Mouse (Mus musculus): ENCODE data around the gene Plekhb2. TPM values are rescaled to one million over a fixed set of nuclear protein-coding genes. Genes with fewer than 3 reads are reported as not detected.

Gene Plekhb2
- polyA plus RNA-seq (2012; rRNA removed): 208 and 209 TPM in 2 replicates

- H3K4me1 ChIP-seq (ENCODE audit: control insufficient read depth, insufficient read depth, low read length): peaks cover 12% of the 10 kb centered on the region
- under 1% methylated on average over 39 of the region's 40 CpGs for WGBS
- H3K27ac ChIP-seq (ENCODE audit: insufficient read depth, low read length): peak within 1 kb of the TSS; percentile 41; the same call in 1 of the 2 replicates
- peak; percentile 96 for DNase-seq
- H3K27me3 ChIP-seq (ENCODE audit: control insufficient read depth, insufficient read depth, low read length): no peaks in the 10 kb centered on the region
- TF ChIP-seq POLR2A (IDR thresholded peaks at IDR 0.05; ENCODE audit: borderline replicate concordance, insufficient read depth, low read length) (peak; percentile 98), CTCF (IDR thresholded peaks at IDR 0.05; ENCODE audit: borderline replicate concordance, insufficient read depth, low read depth, low read length) (no peak)
- peak within 1 kb of the TSS; percentile 49 for H3K4me3 ChIP-seq (replicated peaks; ENCODE audit: insufficient read depth, low read depth, low read length)
Observed at GRCm38 (mm10) chr1:34849745-34850342, at the start of gene Plekhb2. Plekhb2 (plus strand) TSS chr1:34849976.

- H3K4me3 ChIP-seq (replicated peaks; ENCODE audit: insufficient read depth, low read depth, low read length): peak overlapping the region; percentile 54
- H3K4me1 ChIP-seq (ENCODE audit: control insufficient read depth, insufficient read depth, low read length): peaks cover 31% of the 10 kb centered on the region
- no peak overlapping the region for H3K27ac ChIP-seq (ENCODE audit: insufficient read depth, low read length)
- 2% methylated on average over 47 of the region's 47 CpGs for WGBS
- TF ChIP-seq CTCF (IDR thresholded peaks at IDR 0.05; ENCODE audit: borderline replicate concordance, insufficient read depth, low read depth, low read length) (no peak), POLR2A (IDR thresholded peaks at IDR 0.05; ENCODE audit: borderline replicate concordance, insufficient read depth, low read length) (no peak)
- no peaks in the 10 kb centered on the region for H3K27me3 ChIP-seq (ENCODE audit: control insufficient read depth, insufficient read depth, low read length)
- peak; percentile 70 for DNase-seq
Observed at GRCm38 (mm10) chr1:34801616-34802289, 48.0 kb upstream of the Plekhb2 start.

- H3K4me3 ChIP-seq (replicated peaks; ENCODE audit: insufficient read depth, low read depth, low read length): peak overlapping the region; percentile 54
- H3K4me1 ChIP-seq (ENCODE audit: control insufficient read depth, insufficient read depth, low read length): peaks cover 34% of the 10 kb centered on the region
- 38% methylated on average over 7 of the region's 7 CpGs for WGBS
- no peaks in the 10 kb centered on the region for H3K27me3 ChIP-seq (ENCODE audit: control insufficient read depth, insufficient read depth, low read length)
- no peak for DNase-seq
- no peak overlapping the region for H3K27ac ChIP-seq (ENCODE audit: insufficient read depth, low read length)
- no peak for TF ChIP-seq CTCF (IDR thresholded peaks at IDR 0.05; ENCODE audit: borderline replicate concordance, insufficient read depth, low read depth, low read length)
- no peak for TF ChIP-seq POLR2A (IDR thresholded peaks at IDR 0.05; ENCODE audit: borderline replicate concordance, insufficient read depth, low read length)
Observed at GRCm38 (mm10) chr1:34802290-34802642, 47.5 kb upstream of the Plekhb2 start.

- TF ChIP-seq POLR2A (IDR thresholded peaks at IDR 0.05; ENCODE audit: borderline replicate concordance, insufficient read depth, low read length) (no peak), CTCF (IDR thresholded peaks at IDR 0.05; ENCODE audit: borderline replicate concordance, insufficient read depth, low read depth, low read length) (no peak)
- no peak for DNase-seq
- 27% methylated on average over 7 of the region's 7 CpGs for WGBS
- H3K4me1 ChIP-seq (ENCODE audit: control insufficient read depth, insufficient read depth, low read length): peaks cover 32% of the 10 kb centered on the region
- no peak overlapping the region for H3K27ac ChIP-seq (ENCODE audit: insufficient read depth, low read length)
- no peak overlapping the region for H3K4me3 ChIP-seq (replicated peaks; ENCODE audit: insufficient read depth, low read depth, low read length)
- H3K27me3 ChIP-seq (ENCODE audit: control insufficient read depth, insufficient read depth, low read length): no peaks in the 10 kb centered on the region
Observed at GRCm38 (mm10) chr1:34804863-34805262, 44.9 kb upstream of the Plekhb2 start.

GRCm38 (mm10) chr1:34805931-34806520, 43.8 kb upstream of the Plekhb2 start:
- no peak for DNase-seq
- H3K27ac ChIP-seq (ENCODE audit: insufficient read depth, low read length): no peak overlapping the region
- H3K4me1 ChIP-seq (ENCODE audit: control insufficient read depth, insufficient read depth, low read length): peaks cover 43% of the 10 kb centered on the region
- no peak overlapping the region for H3K4me3 ChIP-seq (replicated peaks; ENCODE audit: insufficient read depth, low read depth, low read length)
- no peaks in the 10 kb centered on the region for H3K27me3 ChIP-seq (ENCODE audit: control insufficient read depth, insufficient read depth, low read length)
- no peak for TF ChIP-seq POLR2A (IDR thresholded peaks at IDR 0.05; ENCODE audit: borderline replicate concordance, insufficient read depth, low read length)
- no peak for TF ChIP-seq CTCF (IDR thresholded peaks at IDR 0.05; ENCODE audit: borderline replicate concordance, insufficient read depth, low read depth, low read length)
- 63% methylated on average over 35 of the region's 35 CpGs for WGBS

- Histone ChIP-seq H3K27me3 (ENCODE audit: control insufficient read depth, insufficient read depth, low read length) (no peaks in the 10 kb centered on the region), H3K27ac (ENCODE audit: insufficient read depth, low read length) (no peak overlapping the region), H3K4me3 (replicated peaks; ENCODE audit: insufficient read depth, low read depth, low read length) (no peak overlapping the region), H3K4me1 (ENCODE audit: control insufficient read depth, insufficient read depth, low read length) (peaks cover 48% of the 10 kb centered on the region)
- WGBS: 36% methylated on average over 8 of the region's 8 CpGs
- DNase-seq: peak; percentile 67 to 72
- TF ChIP-seq POLR2A (IDR thresholded peaks at IDR 0.05; ENCODE audit: borderline replicate concordance, insufficient read depth, low read length) (no peak), CTCF (IDR thresholded peaks at IDR 0.05; ENCODE audit: borderline replicate concordance, insufficient read depth, low read depth, low read length) (no peak)
Observed at GRCm38 (mm10) chr1:34808445-34808844, 41.3 kb upstream of the Plekhb2 start.

- WGBS: 32% methylated on average over 11 of the region's 11 CpGs
- TF ChIP-seq POLR2A (IDR thresholded peaks at IDR 0.05; ENCODE audit: borderline replicate concordance, insufficient read depth, low read length) (no peak), CTCF (IDR thresholded peaks at IDR 0.05; ENCODE audit: borderline replicate concordance, insufficient read depth, low read depth, low read length) (no peak)
- H3K27ac ChIP-seq (ENCODE audit: insufficient read depth, low read length): no peak overlapping the region
- DNase-seq: peak in 1 of 2 experiments; percentile 38
- no peak overlapping the region for H3K4me3 ChIP-seq (replicated peaks; ENCODE audit: insufficient read depth, low read depth, low read length)
- peaks cover 41% of the 10 kb centered on the region for H3K4me1 ChIP-seq (ENCODE audit: control insufficient read depth, insufficient read depth, low read length)
- H3K27me3 ChIP-seq (ENCODE audit: control insufficient read depth, insufficient read depth, low read length): no peaks in the 10 kb centered on the region
Observed at GRCm38 (mm10) chr1:34810293-34810692, 39.5 kb upstream of the Plekhb2 start.
